Comparison of ENCODE assay signal across 9 mouse cellular contexts in the genomic region with DNA sequence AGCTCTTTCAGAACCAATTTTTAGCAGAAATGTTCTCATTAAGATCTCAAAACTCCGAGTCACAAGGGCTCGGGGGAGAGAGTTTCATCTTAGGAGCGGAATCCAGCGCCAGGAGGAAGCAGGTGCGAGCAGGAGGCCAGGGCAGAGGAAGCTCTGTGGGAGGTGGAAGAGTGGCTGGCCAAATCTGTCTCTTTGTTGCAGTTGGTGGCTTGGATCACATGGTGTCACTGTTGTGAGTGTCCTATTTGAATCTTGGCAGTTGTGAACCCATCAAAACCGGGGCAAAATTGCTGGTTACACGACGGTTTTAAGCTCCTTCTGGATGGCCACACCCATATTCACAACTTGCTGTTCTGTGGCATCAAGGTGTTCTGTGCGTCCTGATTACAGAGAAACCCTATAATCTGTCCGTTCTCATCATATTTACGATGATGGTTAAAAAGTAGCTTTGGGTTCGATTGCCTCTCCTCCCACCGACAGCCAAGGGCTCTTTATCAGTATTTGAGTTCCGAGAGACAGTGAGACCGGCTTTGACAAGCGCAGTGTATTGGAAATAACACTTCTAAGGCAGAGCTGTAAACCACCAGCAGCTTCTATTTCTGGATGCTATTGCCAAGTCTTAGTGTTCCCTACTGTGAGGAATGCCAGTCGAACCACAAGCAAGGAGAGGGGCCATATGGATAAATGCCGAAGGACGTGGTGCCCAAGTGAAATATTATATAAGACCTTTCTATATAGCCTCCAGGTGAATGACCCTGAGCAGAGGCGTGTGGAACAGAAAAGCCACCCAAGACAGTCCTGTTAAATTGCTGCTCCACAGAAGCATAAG. TPM values are rescaled to one million over a fixed set of nuclear protein-coding genes. Genes with fewer than 3 reads are reported as not detected.
DNase-seq lines count a peak whose midpoint lies in the region; ATAC-seq and TF ChIP-seq lines count a peak whose summit lies in the region.
"Had no signal": no experiment of that assay in that cellular context is flagged by ENCODE, and none has a peak within 500 bp of the region (broad histone marks: within the 10 kb centered on the region; RNA-seq: fewer than 3 reads in every experiment).

No protein-coding gene starts in this region.

- no peaks in the 10 kb centered on the region for H3K9me3 ChIP-seq in liver, embryonic 15.5 days (replicated peaks)
- H3K9me3 ChIP-seq: stomach, embryonic 15.5 days had no signal

- H3K4me2 ChIP-seq in liver, embryonic 15.5 days, result peak overlapping the region; percentile 33; the same call in 1 of the 2 replicates
- H3K4me2 ChIP-seq: stomach, embryonic 15.5 days had no signal

- no peaks in the 10 kb centered on the region for H3K27me3 ChIP-seq in liver, embryonic 15.5 days
- H3K27me3 ChIP-seq: stomach, embryonic 15.5 days had no signal

- H3K4me1 ChIP-seq in liver, embryonic 15.5 days (replicated peaks), result peaks cover 14% of the 10 kb centered on the region
- H3K4me1 ChIP-seq: stomach, embryonic 15.5 days had no signal

- intact Hi-C loops in gastrocnemius, adult 2 months (cut with DNase I), result loop anchor here (10.0 kb wide), 1 partner anchor 775 kb away; no protein-coding TSS in a partner anchor

- H3K27ac ChIP-seq in gastrocnemius, adult 2 months, result no peak overlapping the region
- no peak overlapping the region for H3K27ac ChIP-seq in liver, embryonic 15.5 days (replicated peaks)
- H3K27ac ChIP-seq: stomach, embryonic 15.5 days had no signal

- no peaks in the 10 kb centered on the region for H3K36me3 ChIP-seq in liver, embryonic 15.5 days (replicated peaks)
- H3K36me3 ChIP-seq: stomach, embryonic 15.5 days had no signal

- DNase-seq in gastrocnemius, adult 2 months, result peak; percentile 26
- DNase-seq in gastrocnemius, postnatal 25 days, result no peak
- peak; percentile 15 for DNase-seq in ovary, postnatal 36 days (ENCODE audit: low spot score)
- no peak for DNase-seq in ovary, adult 18-20 months (ENCODE audit: low spot score)
- peak; percentile 81 for DNase-seq in cerebellum, postnatal 36 days
- DNase-seq in ovary, postnatal 10 days (ENCODE audit: low spot score), result no peak
- no peak for DNase-seq in spleen, adult 12 weeks (ENCODE audit: low spot score)

- no peak overlapping the region for H3K4me3 ChIP-seq in gastrocnemius, adult 2 months
- H3K4me3 ChIP-seq in liver, embryonic 15.5 days (replicated peaks), result no peak overlapping the region
- H3K4me3 ChIP-seq: stomach, embryonic 15.5 days had no signal

- no peak overlapping the region for H3K9ac ChIP-seq in liver, embryonic 15.5 days
- H3K9ac ChIP-seq: stomach, embryonic 15.5 days had no signal

- no peak for ATAC-seq in liver, embryonic 15.5 days (ENCODE audit: insufficient read depth)

- TF ChIP-seq CTCF in gastrocnemius, adult 2 months (IDR thresholded peaks at IDR 0.05), result peak; percentile 40

- WGBS in liver, embryonic 15.5 days (ENCODE audit: insufficient replicate concordance), result 22% methylated on average over 20 of the region's 20 CpGs

RNA-seq across cellular contexts. Expression of a gene that starts 47.4 kb away (rescaled TPM):
- total RNA-seq in gastrocnemius, adult 2 months (2021), result 10 to 100 TPM; 40.4 to 43.8 TPM
- 10 to 100 TPM; 24.5 to 26.8 TPM for total RNA-seq in gastrocnemius, postnatal 25 days (2021)
- 6.4 and 6.7 TPM in 2 replicates for polyA plus RNA-seq in liver, embryonic 15.5 days (2015; fragmentation: Nextera tagmentation; extraction: Ambion mirVana)

Comparison
In these comparisons a context has a peak if more than half of its experiments do, and no peak if none do; other contexts are left out.
1. DNase-seq: peak in gastrocnemius, adult 2 months (single experiment), ovary, postnatal 36 days (single experiment) and cerebellum, postnatal 36 days (2 of 2); none in gastrocnemius, postnatal 25 days (single experiment), ovary, adult 18-20 months (single experiment), ovary, postnatal 10 days (single experiment) and spleen, adult 12 weeks (single experiment).